Mouse (Mus musculus): ENCODE measurements around the gene Sfxn2.
"Not testable (repeated sequence)": the region's sequence is repeated elsewhere in the genome, so short reads cannot be mapped to it uniquely, and the experiment has no call there.

The Sfxn2 gene

DNA sequence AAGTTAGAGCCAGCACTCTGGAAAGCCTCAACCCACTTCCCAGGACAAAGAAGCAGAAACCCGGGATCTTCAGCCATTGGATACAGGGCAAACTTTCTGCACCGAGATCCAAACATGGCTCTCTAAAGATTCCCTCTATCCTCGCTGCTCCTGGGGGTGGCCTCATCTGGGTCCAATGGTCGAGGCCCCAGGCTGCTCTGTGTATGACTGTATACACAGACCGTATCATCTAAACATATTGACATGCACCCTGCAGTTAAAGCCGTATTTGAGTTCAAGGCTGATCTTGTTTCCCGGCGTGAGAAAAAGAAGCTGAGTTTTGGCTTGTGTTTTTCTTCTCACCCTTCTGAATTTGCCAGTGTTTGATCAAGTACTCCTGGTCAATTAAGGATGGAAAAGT is 30.4 kb upstream of the Sfxn2 start:
- DNase-seq (ENCODE audit: low spot score in 2 of 2): no peak

DNA sequence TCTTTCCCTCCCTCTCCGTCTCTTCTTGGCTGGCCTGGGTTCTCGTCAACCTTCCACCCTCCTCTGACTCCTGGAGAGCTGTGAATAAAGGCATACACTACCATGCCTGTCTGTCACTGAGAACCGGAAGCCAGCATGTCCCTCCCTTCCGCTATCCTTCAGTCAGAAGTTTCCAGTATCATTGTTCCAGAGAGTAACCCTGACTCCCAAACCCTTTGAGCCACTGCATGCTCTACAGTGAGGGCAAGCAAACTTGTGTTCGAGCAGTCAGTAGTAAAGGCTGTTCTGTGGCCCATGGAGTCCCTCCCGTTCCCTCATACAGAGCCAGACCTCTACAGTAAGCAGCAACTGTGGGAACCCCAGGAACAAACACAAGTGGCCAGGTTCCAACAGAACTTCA is 25.6 kb upstream of the Sfxn2 start:
- DNase-seq (ENCODE audit: low spot score in 2 of 2): no peak

DNA sequence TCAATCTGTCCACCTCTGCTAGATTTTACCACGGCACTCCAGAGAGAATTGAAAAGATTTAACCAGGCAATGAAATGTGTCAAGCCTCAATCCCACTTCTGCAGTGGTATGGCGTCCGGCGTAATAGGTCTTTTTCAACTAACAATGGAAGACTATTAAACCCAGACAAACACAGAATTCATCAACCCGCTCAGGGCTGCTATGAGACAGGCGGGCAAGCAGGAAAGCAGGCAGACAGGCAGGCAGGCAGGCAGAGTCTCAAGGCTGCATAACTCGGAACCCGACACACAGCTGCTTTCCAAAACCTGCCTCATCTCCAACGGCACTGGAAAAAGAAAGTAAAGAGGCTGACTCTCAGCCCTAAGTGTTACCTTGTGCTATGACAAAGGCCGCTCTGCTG is 25.1 kb upstream of the Sfxn2 start:
- DNase-seq (ENCODE audit: low spot score in 2 of 2): no peak

DNA sequence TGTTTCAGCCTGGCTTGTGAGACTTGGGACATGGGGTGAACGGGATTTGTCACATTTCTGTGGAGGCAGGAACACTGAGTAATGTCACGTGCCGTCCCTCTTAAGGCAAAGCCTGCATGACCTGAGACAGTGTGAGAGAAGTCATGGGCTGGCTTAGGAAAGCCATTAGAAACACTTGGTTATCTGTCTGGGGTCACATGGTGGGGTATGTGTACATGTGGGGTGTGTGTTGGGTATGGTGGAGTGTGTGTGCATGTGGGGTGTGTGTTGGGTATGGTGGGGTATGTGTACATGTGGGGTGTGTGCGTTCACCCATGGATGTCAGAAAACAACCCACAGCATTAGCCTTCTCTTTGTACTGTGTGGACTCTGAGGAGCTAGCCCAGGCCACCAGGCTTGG is 22.8 kb upstream of the Sfxn2 start:
- DNase-seq (ENCODE audit: low spot score in 2 of 2): no peak

DNA sequence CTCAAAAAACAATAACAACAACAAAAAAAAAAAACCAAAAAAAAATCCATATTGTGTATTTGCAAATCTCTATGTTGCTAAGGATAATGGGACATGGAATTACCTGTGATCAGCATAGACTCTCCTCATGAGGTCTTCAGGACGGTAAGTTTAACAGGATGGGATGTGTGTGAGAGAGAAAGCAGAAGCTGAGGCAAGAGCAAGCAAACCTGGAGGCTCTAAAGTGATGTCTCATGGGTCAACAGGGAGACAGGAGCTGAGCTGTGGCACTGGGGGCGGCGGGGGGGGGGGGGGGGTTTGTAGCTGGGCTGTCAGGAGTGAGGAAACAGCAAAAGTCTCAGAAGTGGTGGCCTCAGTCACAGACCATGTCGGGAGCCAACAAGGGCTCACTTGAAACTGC is 20.7 kb upstream of the Sfxn2 start:
- no peak for DNase-seq (ENCODE audit: low spot score in 2 of 2)

- no peak for DNase-seq (ENCODE audit: low spot score in 2 of 2)
Observed at GRCm38 (mm10) chr19:46553541-46553955, 19.6 kb upstream of the Sfxn2 start.

DNA sequence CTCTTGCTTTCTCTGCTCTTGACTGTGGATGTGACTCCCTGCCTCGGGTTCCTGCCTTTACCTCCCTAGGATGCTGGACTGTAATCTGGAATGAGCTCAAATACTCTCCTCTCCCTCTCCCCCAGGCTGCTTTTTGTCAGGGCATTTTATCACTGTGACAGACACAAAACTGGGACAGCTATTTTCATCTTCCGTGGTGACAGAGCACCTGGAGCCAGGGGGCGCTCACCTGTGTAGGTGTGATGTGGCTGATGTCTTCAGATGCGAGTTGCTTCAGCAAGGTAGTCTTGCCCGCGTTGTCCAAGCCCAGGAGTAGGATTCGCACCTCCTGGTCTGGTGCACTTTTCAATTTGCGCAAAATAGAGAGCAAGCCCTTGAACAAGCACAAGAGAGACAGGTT is 15.2 kb upstream of the Sfxn2 start:
- DNase-seq (ENCODE audit: low spot score in 2 of 2): no peak

DNA sequence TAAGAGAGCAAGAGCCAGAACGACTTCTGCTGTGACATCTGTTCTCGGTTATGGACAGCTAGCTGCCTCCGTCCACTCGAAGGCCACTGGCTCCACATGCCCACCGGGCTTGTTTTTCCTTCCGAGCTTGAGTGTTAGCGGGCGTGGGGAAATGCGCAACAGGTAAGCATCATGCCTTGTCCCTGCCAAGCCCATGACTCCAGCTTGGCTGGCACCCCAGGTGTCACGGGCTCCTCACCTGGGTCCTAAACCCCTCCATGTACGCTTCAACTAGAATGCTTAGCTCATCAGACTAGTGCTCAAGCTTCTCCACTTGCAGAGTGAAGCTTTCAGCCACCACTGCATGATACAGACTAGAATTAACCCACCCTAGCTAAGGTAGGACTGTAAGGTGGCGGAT is 14.5 kb upstream of the Sfxn2 start:
- DNase-seq (ENCODE audit: low spot score in 2 of 2): no peak

GRCm38 (mm10) chr19:46562132-46562531 is 11.0 kb upstream of the Sfxn2 start:
- peak in 1 of 2 experiments; percentile 49 for DNase-seq (ENCODE audit: low spot score in 2 of 2)

- DNase-seq (ENCODE audit: low spot score in 2 of 2): no peak
Observed at GRCm38 (mm10) chr19:46562581-46563515, 10.3 kb upstream of the Sfxn2 start.

GRCm38 (mm10) chr19:46563603-46564002 is 9.6 kb upstream of the Sfxn2 start:
- DNase-seq (ENCODE audit: low spot score in 2 of 2): no peak

DNA sequence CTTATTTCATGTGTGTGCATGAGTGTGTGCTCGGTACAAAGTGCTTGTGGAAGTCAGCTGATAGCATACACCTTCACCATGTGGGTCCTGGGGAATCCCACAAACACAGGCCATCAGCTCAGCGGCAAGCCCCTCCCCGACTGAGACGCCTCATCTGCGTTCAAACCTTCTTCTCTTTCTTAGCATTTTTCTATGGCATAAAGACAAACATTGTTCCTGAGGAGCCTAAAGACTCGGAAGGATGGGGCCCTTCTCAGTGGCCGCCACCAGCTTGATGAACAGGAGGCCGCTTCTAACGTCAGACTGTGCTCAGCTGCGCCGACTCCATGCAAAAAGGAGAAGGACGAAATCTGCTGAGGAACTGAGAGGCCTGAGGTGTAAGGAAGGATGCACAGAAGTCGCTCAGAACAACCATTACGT is 9.1 kb upstream of the Sfxn2 start:
- no peak for DNase-seq (ENCODE audit: low spot score in 2 of 2)

GRCm38 (mm10) chr19:46571211-46571877 is 1.8 kb upstream of the Sfxn2 start:
- not testable (repeated sequence) for DNase-seq (ENCODE audit: low spot score in 2 of 2)

- DNase-seq (ENCODE audit: low spot score in 2 of 2): no peak
Observed at GRCm38 (mm10) chr19:46571878-46572244, 1.3 kb upstream of the Sfxn2 start.

DNA sequence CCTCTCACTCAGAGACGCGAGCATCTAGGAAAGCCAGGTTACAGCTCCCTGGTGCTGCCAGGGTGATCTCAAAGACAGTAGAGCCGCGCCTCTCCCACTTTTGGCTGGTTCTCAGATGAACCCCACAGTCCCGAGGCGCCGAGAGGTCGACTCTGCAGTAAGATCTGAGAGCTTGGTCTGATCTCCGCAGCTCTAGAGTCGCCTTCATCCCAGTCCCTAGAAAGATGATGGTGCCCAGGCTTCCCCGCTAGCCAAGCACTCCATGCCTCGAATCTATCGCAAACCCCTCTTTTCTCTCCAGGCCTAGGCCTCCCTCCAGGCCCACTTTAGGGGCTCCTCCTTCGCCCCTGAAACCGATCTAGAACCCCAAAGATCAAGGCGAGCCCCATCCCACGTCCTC is 617 bp upstream of the Sfxn2 start:
- DNase-seq (ENCODE audit: low spot score in 2 of 2): peak in 1 of 2 experiments; percentile 15

GRCm38 (mm10) chr19:46573990-46574389 is 825 bp downstream of the Sfxn2 start:
- DNase-seq (ENCODE audit: low spot score in 2 of 2): no peak

GRCm38 (mm10) chr19:46575196-46575595 is 2.0 kb downstream of the Sfxn2 start:
- DNase-seq (ENCODE audit: low spot score in 2 of 2): no peak

DNA sequence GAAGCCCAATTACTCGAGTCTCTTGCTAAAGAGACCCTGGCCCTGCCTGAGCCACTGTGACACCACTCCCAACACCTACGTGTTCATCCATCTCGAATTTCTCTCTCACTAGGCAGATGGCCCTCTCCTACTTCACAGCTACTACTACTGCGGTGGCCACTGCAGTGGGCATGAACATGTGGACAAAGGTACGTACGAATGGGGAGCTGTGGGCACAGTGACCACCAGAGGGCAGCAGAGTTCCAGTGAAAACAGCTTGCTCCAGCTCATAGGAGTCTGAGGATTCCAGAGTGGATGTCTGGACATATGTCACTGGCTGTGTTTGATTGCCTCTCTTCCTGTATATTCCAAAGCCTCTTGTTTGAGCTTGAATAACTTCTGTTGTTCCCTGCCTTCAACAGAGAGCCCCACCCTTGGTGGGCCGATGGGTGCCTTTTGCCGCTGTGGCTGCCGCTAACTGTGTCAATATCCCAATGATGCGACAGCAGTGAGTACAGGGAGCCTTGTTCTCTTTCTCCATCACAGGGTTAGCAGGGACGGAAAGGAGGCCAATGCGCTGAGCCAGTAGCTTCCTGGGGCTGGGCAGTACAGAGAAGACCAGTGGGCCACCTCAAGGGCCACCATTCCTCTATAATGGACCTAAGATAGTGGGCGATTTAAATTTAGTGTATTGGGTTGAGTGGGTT is 14.8 kb downstream of the Sfxn2 start:
- DNase-seq (ENCODE audit: low spot score in 2 of 2): peak in 1 of 2 experiments; percentile 90

DNA sequence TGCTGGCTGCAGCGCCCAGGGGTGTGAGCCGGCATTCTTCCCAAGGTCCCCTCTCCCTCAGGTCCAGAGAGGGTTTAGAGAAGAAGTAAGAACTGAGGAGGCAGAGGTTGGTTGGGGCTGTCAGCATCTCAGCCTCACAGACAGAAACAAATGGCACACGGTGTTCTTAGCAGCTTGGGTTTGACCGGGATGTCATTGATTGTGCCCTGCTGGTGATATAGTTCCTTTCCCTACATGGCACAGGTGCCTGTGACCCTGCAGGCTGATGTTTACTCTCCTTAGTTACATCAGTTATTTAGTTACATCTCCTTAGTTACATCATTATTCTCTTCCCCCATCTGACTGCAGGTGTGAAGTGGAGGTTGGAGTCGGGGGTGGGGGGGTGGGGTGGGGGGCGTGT is 18.4 kb downstream of the Sfxn2 start:
- DNase-seq (ENCODE audit: low spot score in 2 of 2): no peak

DNA sequence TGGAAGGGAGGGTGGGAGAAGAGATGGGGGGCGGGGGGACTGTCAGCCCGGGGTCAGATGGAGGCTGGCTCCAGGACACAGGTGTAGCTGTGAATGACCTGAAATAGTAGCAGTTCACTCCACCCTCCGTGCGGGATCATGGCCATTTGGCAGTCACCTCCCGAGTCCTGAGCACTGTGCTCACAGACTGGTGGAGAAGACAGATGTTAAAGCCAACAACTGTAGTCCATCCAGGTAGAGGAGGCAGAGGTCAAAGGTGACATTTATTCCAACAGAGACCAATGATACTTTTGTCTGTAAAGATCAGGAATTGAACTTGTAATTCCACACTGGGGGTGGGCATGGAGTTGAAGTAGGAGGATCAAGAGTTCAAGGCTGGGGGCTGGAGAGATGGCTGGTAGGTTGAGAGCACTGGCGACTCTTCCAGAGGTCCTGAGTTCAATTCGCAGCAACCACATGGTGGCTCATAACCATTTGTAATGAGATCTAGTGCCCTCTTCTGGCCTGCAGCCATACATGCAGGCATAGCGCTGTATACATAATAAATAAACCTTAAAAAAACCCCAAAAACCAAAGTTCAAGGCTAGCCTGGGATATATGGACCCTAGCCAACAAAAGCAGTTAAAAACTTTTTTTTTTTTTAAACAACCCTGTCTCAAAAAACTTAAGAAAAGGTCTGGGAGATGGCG is 19.7 kb downstream of the Sfxn2 start:
- DNase-seq (ENCODE audit: low spot score in 2 of 2): no peak

GRCm38 (mm10) chr19:46598187-46598586 is 25.0 kb downstream of the Sfxn2 start:
- no peak for DNase-seq (ENCODE audit: low spot score in 2 of 2)

- DNase-seq (ENCODE audit: low spot score in 2 of 2): peak; percentile 99
Observed at GRCm38 (mm10) chr19:46598720-46599252, 25.6 kb downstream of the Sfxn2 start, which contains the start of gene Wbp1l. Gene Wbp1l, plus strand, starts transcription at chr19:46599084.
